Mouse (Mus musculus): ENCODE results near the gene Afg1l. TPM values are rescaled to one million over a fixed set of nuclear protein-coding genes. Genes with fewer than 3 reads are reported as not detected.

Gene Afg1l
- total RNA-seq, 2 experiments from 2014 or later = 12.6 to 14.4 TPM

DNA sequence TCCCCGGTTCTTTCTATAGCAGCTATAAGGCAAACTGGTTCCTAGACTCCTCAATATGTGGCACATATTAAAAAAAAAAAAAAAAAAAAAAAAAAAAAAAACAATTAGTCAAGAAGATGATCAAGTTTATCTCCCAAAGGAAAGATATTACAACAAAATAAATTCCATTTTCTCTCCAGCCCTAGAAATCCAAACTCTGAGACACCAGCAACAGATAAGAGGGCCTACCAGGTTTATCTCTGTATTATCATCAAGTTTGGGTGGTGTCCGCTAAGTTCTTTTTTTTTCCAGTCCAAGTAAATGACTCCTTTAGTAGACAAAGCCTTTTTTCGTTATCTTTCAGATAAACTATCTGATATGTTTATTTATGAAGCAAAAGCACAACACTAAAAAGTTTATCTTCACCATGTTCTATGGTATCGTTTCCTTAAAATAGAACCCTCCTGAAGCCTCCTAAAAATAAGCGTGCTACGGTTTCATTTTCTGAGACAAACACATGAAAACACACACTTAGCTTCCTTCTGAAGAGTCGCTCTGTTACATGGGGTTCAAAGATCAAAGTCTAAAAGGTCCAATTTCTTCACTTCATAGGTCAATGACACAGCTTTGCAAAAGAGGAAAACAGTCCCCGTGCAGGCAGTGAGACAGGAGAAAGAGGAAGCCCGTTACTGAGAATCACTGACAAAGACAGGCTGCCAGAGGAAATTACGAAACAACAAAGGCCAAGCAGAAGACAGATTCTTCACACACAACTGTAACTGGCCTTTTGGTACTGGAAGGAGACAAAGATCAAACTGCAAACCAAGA, 207.9 kb downstream of the Afg1l start:
- no peak for DNase-seq (ENCODE audit: low spot score in 2 of 2)

DNA sequence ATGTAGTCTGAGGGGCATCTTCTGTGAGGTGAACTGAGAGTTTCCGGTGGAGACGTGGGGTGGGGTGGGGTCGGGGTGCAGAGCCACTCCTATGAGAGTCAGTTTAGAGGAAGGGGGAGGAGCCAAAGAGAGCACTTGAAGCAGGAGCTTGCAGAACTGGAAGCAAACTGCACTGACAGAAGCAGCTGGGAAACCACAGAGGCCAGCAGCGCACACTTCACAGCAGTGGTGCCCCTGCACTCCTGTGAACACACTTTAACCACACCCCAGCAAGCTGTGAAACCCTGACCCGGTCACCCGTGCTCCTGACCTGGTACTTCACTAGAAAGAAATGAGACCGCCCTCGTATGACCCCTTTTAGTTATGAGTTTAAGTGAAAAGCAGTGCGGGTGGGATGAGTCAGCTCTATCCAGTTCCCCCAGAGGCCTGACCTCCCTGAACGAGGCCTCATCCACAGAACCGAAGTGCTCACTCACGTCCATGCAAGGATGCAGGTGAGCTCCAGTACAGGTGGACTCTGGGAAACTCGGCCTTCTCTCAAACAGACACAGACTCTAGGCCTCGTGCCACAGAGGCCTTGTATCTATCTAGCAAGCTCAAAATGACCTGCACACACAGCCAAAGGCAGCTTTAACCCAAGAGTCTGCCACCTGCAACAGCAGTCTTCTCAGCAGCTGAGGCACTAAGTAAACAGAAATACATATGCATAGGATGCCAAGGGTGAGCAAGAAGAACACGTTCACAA, 208.9 kb downstream of the Afg1l start:
- no peak for DNase-seq (ENCODE audit: low spot score in 2 of 2)

- no peak for DNase-seq (ENCODE audit: low spot score in 2 of 2)
Observed at GRCm38 (mm10) chr10:42267811-42268545, 210.4 kb downstream of the Afg1l start.

DNA sequence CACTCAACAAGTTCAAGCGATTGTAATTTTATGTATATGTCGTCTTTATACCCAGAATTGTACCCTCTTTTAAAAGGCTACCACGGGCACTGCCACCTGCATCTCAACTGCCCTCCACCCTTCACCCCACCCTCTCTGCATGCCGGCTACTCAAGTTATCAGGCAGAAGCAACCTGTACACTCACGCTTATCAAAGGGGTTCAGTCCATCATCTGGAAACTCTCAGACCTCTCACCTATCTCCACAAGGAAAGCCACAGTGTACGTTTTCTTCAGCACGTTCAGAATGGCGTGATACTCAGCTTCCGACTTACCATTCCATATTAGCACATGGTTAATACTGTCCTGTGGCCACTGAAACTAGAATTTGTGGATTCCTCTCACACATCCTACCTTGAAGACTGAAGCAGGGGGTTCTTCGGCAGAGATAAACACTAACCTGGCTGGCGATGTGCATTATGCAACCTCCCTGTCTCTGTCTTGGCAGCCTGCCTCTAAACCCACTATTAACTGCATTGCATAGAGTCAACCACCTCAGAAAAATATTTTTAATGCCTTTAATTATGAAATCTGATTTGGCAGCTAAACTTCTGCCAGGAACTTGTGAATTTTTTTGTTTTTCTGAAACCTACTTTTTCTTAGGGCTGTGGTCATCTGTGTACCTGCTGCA, 213.2 kb downstream of the Afg1l start:
- DNase-seq (ENCODE audit: low spot score in 2 of 2) = no peak

- no peak for DNase-seq (ENCODE audit: low spot score in 2 of 2)
Observed at GRCm38 (mm10) chr10:42264195-42264594, 214.2 kb downstream of the Afg1l start.

GRCm38 (mm10) chr10:42263701-42264100, 214.7 kb downstream of the Afg1l start:
- DNase-seq (ENCODE audit: low spot score in 2 of 2) = no peak

Other genes starting within 250 kb of the Afg1l start
- gene Foxo3, start 201.8 kb downstream of the Afg1l start, total RNA-seq (2021) = 10 to 100 TPM; 51.2 to 55.5 TPM
- gene Snx3, start 23.5 kb upstream of the Afg1l start, total RNA-seq (2021) = 100 to 1,000 TPM; 195 to 219 TPM
- 10 to 100 TPM; 13.1 to 15.3 TPM for gene Nr2e1, start 105.1 kb upstream of the Afg1l start, total RNA-seq (2021)
- 10 to 100 TPM; 58.9 to 59.8 TPM for gene Ostm1, start 105.3 kb upstream of the Afg1l start, total RNA-seq (2021)